Mouse (Mus musculus): ENCODE data around the gene Tmem214. TPM values are rescaled to one million over a fixed set of nuclear protein-coding genes. Genes with fewer than 3 reads are reported as not detected.

The Tmem214 gene
- polyA plus RNA-seq, 1 experiment from 2014 or later: 72.7 TPM

GRCm38 (mm10) chr5:30853522-30853921 lies 14.3 kb upstream of the Tmem214 start:
- no peak for ATAC-seq (replicated peaks)
- no peaks in the 10 kb centered on the region for H3K36me3 ChIP-seq (replicated peaks)
- H3K27me3 ChIP-seq (replicated peaks): no peaks in the 10 kb centered on the region
- no peaks in the 10 kb centered on the region for H3K9me3 ChIP-seq
- no peak overlapping the region for H3K4me3 ChIP-seq
- H3K9ac ChIP-seq: no peak overlapping the region
- WGBS: 81% methylated on average over 4 of the region's 4 CpGs
- H3K4me2 ChIP-seq: no peak overlapping the region
- no peak overlapping the region for H3K27ac ChIP-seq
- H3K4me1 ChIP-seq: no peaks in the 10 kb centered on the region

- H3K36me3 ChIP-seq (replicated peaks): no peaks in the 10 kb centered on the region
- H3K4me2 ChIP-seq: no peak overlapping the region
- 80% methylated on average over 3 of the region's 3 CpGs for WGBS
- no peak overlapping the region for H3K27ac ChIP-seq
- no peaks in the 10 kb centered on the region for H3K4me1 ChIP-seq
- no peak for ATAC-seq (replicated peaks)
- no peaks in the 10 kb centered on the region for H3K27me3 ChIP-seq (replicated peaks)
- no peak overlapping the region for H3K9ac ChIP-seq
- no peaks in the 10 kb centered on the region for H3K9me3 ChIP-seq
- no peak overlapping the region for H3K4me3 ChIP-seq
Measured at GRCm38 (mm10) chr5:30855674-30856073, 12.1 kb upstream of the Tmem214 start.

GRCm38 (mm10) chr5:30856124-30856523 lies 11.7 kb upstream of the Tmem214 start:
- H3K4me3 ChIP-seq: no peak overlapping the region
- no peak overlapping the region for H3K27ac ChIP-seq
- H3K36me3 ChIP-seq (replicated peaks): no peaks in the 10 kb centered on the region
- WGBS: 87% methylated on average over 2 of the region's 2 CpGs
- H3K27me3 ChIP-seq (replicated peaks): no peaks in the 10 kb centered on the region
- no peak overlapping the region for H3K4me2 ChIP-seq
- no peak overlapping the region for H3K9ac ChIP-seq
- H3K9me3 ChIP-seq: no peaks in the 10 kb centered on the region
- H3K4me1 ChIP-seq: no peaks in the 10 kb centered on the region
- no peak for ATAC-seq (replicated peaks)

GRCm38 (mm10) chr5:30863852-30864251 lies 4.0 kb upstream of the Tmem214 start:
- Histone ChIP-seq H3K4me3 (no peak overlapping the region), H3K9me3 (no peaks in the 10 kb centered on the region), H3K36me3 (replicated peaks) (peaks cover 23% of the 10 kb centered on the region; the same call in 1 of the 2 replicates), H3K4me2 (no peak overlapping the region), H3K27ac (no peak overlapping the region), H3K9ac (no peak overlapping the region), H3K4me1 (peaks cover under 1% of the 10 kb centered on the region), H3K27me3 (replicated peaks) (no peaks in the 10 kb centered on the region)
- WGBS: 42% methylated on average over 4 of the region's 4 CpGs
- ATAC-seq (replicated peaks): no peak

- Histone ChIP-seq H3K36me3 (replicated peaks) (peaks cover 23% of the 10 kb centered on the region; the same call in 1 of the 2 replicates), H3K4me2 (no peak overlapping the region), H3K9ac (no peak overlapping the region), H3K4me1 (peaks cover 4% of the 10 kb centered on the region), H3K27me3 (replicated peaks) (no peaks in the 10 kb centered on the region), H3K4me3 (no peak overlapping the region), H3K9me3 (no peaks in the 10 kb centered on the region), H3K27ac (no peak overlapping the region)
- ATAC-seq (replicated peaks): no peak
- WGBS: 58% methylated on average over 15 of the region's 15 CpGs
Measured at GRCm38 (mm10) chr5:30864322-30864721, 3.5 kb upstream of the Tmem214 start.

- WGBS: 95% methylated on average over 3 of the region's 3 CpGs
- peaks cover 25% of the 10 kb centered on the region; the same call in 1 of the 2 replicates for H3K36me3 ChIP-seq (replicated peaks)
- no peak overlapping the region for H3K4me3 ChIP-seq
- no peak overlapping the region for H3K4me2 ChIP-seq
- H3K9ac ChIP-seq: no peak overlapping the region
- no peak for ATAC-seq (replicated peaks)
- no peaks in the 10 kb centered on the region for H3K27me3 ChIP-seq (replicated peaks)
- H3K27ac ChIP-seq: no peak overlapping the region
- H3K9me3 ChIP-seq: no peaks in the 10 kb centered on the region
- H3K4me1 ChIP-seq: peaks cover 17% of the 10 kb centered on the region
Measured at GRCm38 (mm10) chr5:30866871-30867270, 941 bp upstream of the Tmem214 start.

GRCm38 (mm10) chr5:30868981-30869380 lies 1.2 kb downstream of the Tmem214 start:
- H3K27me3 ChIP-seq (replicated peaks): no peaks in the 10 kb centered on the region
- ATAC-seq (replicated peaks): peak; percentile 29; the same call in 1 of the 2 replicates

GRCm38 (mm10) chr5:30869405-30870130 lies 1.8 kb downstream of the Tmem214 start:
- Histone ChIP-seq H3K9me3 (no peaks in the 10 kb centered on the region), H3K4me2 (peak overlapping the region; percentile 75), H3K4me3 (peak overlapping the region; percentile 85), H3K4me1 (peaks cover 17% of the 10 kb centered on the region), H3K27me3 (replicated peaks) (no peaks in the 10 kb centered on the region), H3K9ac (peak overlapping the region; percentile 91), H3K36me3 (replicated peaks) (peaks cover 39% of the 10 kb centered on the region), H3K27ac (peak overlapping the region; percentile 78)
- ATAC-seq (replicated peaks): peak; percentile 91
- WGBS: under 1% methylated on average over 63 of the region's 63 CpGs

More at GRCm38 (mm10) chr5:30868981-30869380, 1.2 kb downstream of the Tmem214 start:
- 20% methylated on average over 9 of the region's 9 CpGs for WGBS
- Histone ChIP-seq H3K4me2 (peak overlapping the region; percentile 75), H3K9ac (peak overlapping the region; percentile 91), H3K4me3 (peak overlapping the region; percentile 85), H3K36me3 (replicated peaks) (peaks cover 37% of the 10 kb centered on the region), H3K9me3 (no peaks in the 10 kb centered on the region), H3K4me1 (peaks cover 17% of the 10 kb centered on the region), H3K27ac (peak overlapping the region; percentile 78)

GRCm38 (mm10) chr5:30870131-30870406 lies 2.3 kb downstream of the Tmem214 start:
- H3K4me2 ChIP-seq: peak overlapping the region; percentile 75
- H3K9me3 ChIP-seq: no peaks in the 10 kb centered on the region
- H3K27me3 ChIP-seq (replicated peaks): no peaks in the 10 kb centered on the region
- WGBS: 27% methylated on average over 2 of the region's 2 CpGs
- H3K4me1 ChIP-seq: peaks cover 17% of the 10 kb centered on the region
- peak overlapping the region; percentile 85 for H3K4me3 ChIP-seq
- no peak for ATAC-seq (replicated peaks)
- H3K27ac ChIP-seq: peak overlapping the region; percentile 78
- peak overlapping the region; percentile 91 for H3K9ac ChIP-seq
- peaks cover 38% of the 10 kb centered on the region for H3K36me3 ChIP-seq (replicated peaks)

GRCm38 (mm10) chr5:30872574-30872973 lies 4.8 kb downstream of the Tmem214 start:
- H3K4me1 ChIP-seq: peaks cover 17% of the 10 kb centered on the region
- H3K9me3 ChIP-seq: no peaks in the 10 kb centered on the region
- no peak overlapping the region for H3K9ac ChIP-seq
- H3K27ac ChIP-seq: no peak overlapping the region
- no peak overlapping the region for H3K4me2 ChIP-seq
- H3K4me3 ChIP-seq: no peak overlapping the region
- WGBS: 92% methylated on average over 9 of the region's 9 CpGs
- H3K27me3 ChIP-seq (replicated peaks): no peaks in the 10 kb centered on the region
- ATAC-seq (replicated peaks): no peak
- H3K36me3 ChIP-seq (replicated peaks): peaks cover 56% of the 10 kb centered on the region

- Histone ChIP-seq H3K27ac (no peak overlapping the region), H3K36me3 (replicated peaks) (peaks cover 61% of the 10 kb centered on the region), H3K4me1 (peaks cover 13% of the 10 kb centered on the region), H3K4me2 (no peak overlapping the region), H3K9ac (no peak overlapping the region), H3K27me3 (replicated peaks) (no peaks in the 10 kb centered on the region), H3K4me3 (no peak overlapping the region), H3K9me3 (no peaks in the 10 kb centered on the region)
- 93% methylated on average over 7 of the region's 7 CpGs for WGBS
- ATAC-seq (replicated peaks): no peak
Measured at GRCm38 (mm10) chr5:30874365-30874764, 6.6 kb downstream of the Tmem214 start.

- Histone ChIP-seq H3K36me3 (replicated peaks) (peaks cover 42% of the 10 kb centered on the region), H3K27ac (no peak overlapping the region), H3K27me3 (replicated peaks) (no peaks in the 10 kb centered on the region), H3K4me3 (no peak overlapping the region), H3K4me1 (no peaks in the 10 kb centered on the region), H3K9me3 (no peaks in the 10 kb centered on the region), H3K9ac (no peak overlapping the region), H3K4me2 (no peak overlapping the region)
- 71% methylated on average over 6 of the region's 6 CpGs for WGBS
- no peak for ATAC-seq (replicated peaks)
Measured at GRCm38 (mm10) chr5:30878616-30879015, 10.8 kb downstream of the Tmem214 start.

- Histone ChIP-seq H3K4me3 (no peak overlapping the region), H3K27ac (no peak overlapping the region), H3K4me2 (no peak overlapping the region), H3K4me1 (no peaks in the 10 kb centered on the region), H3K36me3 (replicated peaks) (peaks cover 34% of the 10 kb centered on the region), H3K27me3 (replicated peaks) (no peaks in the 10 kb centered on the region), H3K9ac (no peak overlapping the region), H3K9me3 (no peaks in the 10 kb centered on the region)
- 85% methylated on average over 5 of the region's 5 CpGs for WGBS
- ATAC-seq (replicated peaks): no peak
Measured at GRCm38 (mm10) chr5:30879347-30879943, 11.6 kb downstream of the Tmem214 start.

All from midbrain, embryonic 15.5 days (tissue).